In the genomic region with DNA sequence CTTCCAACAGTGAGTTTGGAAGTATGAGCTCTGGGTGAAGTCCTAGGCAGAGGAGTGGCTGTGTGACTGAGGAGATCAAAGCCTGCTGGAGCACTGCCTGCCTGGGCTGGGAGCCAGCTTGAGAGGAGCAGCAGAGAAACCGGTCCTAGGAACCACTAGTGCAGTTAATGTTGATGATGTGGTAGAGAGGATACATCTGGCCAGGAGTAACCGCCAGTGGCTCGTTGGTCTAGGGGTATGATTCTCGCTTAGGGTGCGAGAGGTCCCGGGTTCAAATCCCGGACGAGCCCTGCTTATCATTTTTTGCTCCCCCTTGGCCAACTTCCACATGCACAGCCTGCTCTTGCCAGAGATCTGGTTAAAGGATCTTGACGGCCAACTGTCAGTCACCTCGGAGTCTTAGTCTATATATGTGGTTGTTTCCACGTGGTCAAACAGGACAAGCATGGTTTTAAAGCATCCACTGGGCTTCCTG, we compare ENCODE assay signal across 9 mouse cellular contexts. TPM values are rescaled to one million over a fixed set of nuclear protein-coding genes. Genes with fewer than 3 reads are reported as not detected.
A peak's percentile ranks its signal among the peaks of the same experiment; 100 is the strongest.
DNase-seq lines count a peak whose midpoint lies in the region; ATAC-seq lines count a peak whose summit lies in the region.
"Had no signal": no experiment of that assay in that cellular context is flagged by ENCODE, and none has a peak within 500 bp of the region (broad histone marks: within the 10 kb centered on the region; RNA-seq: fewer than 3 reads in every experiment).

No protein-coding gene starts in this region.

- intact Hi-C loops in left cerebral cortex, postnatal 10 days (cut with DNase I) = no loop called here

- H3K27me3 ChIP-seq in embryonic facial prominence, embryonic 12.5 days = 0 out of 2 replicates have a peak, but pooled peaks cover 4% of the 10 kb centered on the region
- 0 out of 2 replicates have a peak, but pooled peaks cover 4% of the 10 kb centered on the region for H3K27me3 ChIP-seq in intestine, embryonic 14.5 days (replicated peaks; ENCODE audit: control insufficient read depth, insufficient read depth, low read length)
- no peaks in the 10 kb centered on the region for H3K27me3 ChIP-seq in stomach, embryonic 14.5 days (ENCODE audit: control insufficient read depth, insufficient read depth, low read length)

- H3K36me3 ChIP-seq in embryonic facial prominence, embryonic 12.5 days = no peaks in the 10 kb centered on the region
- H3K36me3 ChIP-seq in intestine, embryonic 14.5 days (ENCODE audit: control insufficient read depth, insufficient read depth, low read length) = no peaks in the 10 kb centered on the region
- no peaks in the 10 kb centered on the region for H3K36me3 ChIP-seq in stomach, embryonic 14.5 days (ENCODE audit: control insufficient read depth, insufficient read depth, low read length)

- H3K9ac ChIP-seq in embryonic facial prominence, embryonic 12.5 days = no peak overlapping the region
- no peak overlapping the region for H3K9ac ChIP-seq in intestine, embryonic 14.5 days (ENCODE audit: low read length)
- no peak overlapping the region for H3K9ac ChIP-seq in stomach, embryonic 14.5 days (replicated peaks; ENCODE audit: low read depth, low read length)

- H3K4me2 ChIP-seq in embryonic facial prominence, embryonic 12.5 days (replicated peaks) = peak overlapping the region; percentile 41
- peak overlapping the region; percentile 51 for H3K4me2 ChIP-seq in intestine, embryonic 14.5 days (ENCODE audit: low read length)
- H3K4me2 ChIP-seq in stomach, embryonic 14.5 days (replicated peaks; ENCODE audit: low read depth, low read length) = peak overlapping the region; percentile 43

- no peaks in the 10 kb centered on the region for H3K9me3 ChIP-seq in embryonic facial prominence, embryonic 12.5 days
- H3K9me3 ChIP-seq in intestine, embryonic 14.5 days (ENCODE audit: control insufficient read depth, low read length) = no peaks in the 10 kb centered on the region
- no peaks in the 10 kb centered on the region for H3K9me3 ChIP-seq in stomach, embryonic 14.5 days (ENCODE audit: control insufficient read depth, low read depth, low read length)

- 21% methylated on average over 11 of the region's 11 CpGs for WGBS in embryonic facial prominence, embryonic 12.5 days
- WGBS in intestine, embryonic 14.5 days = 14% methylated on average over 11 of the region's 11 CpGs
- WGBS in stomach, embryonic 14.5 days = 10% methylated on average over 11 of the region's 11 CpGs

- H3K4me1 ChIP-seq in embryonic facial prominence, embryonic 12.5 days = peaks cover 17% of the 10 kb centered on the region
- H3K4me1 ChIP-seq in intestine, embryonic 14.5 days (replicated peaks; ENCODE audit: control insufficient read depth, insufficient read depth, low read length) = peaks cover 4% of the 10 kb centered on the region; the same call in 1 of the 2 replicates
- H3K4me1 ChIP-seq in stomach, embryonic 14.5 days (ENCODE audit: control insufficient read depth, insufficient read depth, low read length) = no peaks in the 10 kb centered on the region

- peak; percentile 84 for ATAC-seq in embryonic facial prominence, embryonic 12.5 days (ENCODE audit: insufficient number of reproducible peaks, insufficient read depth, low FRiP score, low TSS enrichment)
- ATAC-seq in intestine, embryonic 14.5 days (replicated peaks; ENCODE audit: low FRiP score, low TSS enrichment, low read depth) = peak; percentile 90
- ATAC-seq in megakaryocyte progenitor cell, adult 5-6 weeks (replicated peaks; ENCODE audit: poor library complexity) = peak; percentile 86
- ATAC-seq in stomach, embryonic 14.5 days (ENCODE audit: insufficient number of reproducible peaks, insufficient read depth, low FRiP score, low read depth) = peak; percentile 90

- peak overlapping the region; percentile 27 for H3K4me3 ChIP-seq in embryonic facial prominence, embryonic 12.5 days
- peak overlapping the region; percentile 34 for H3K4me3 ChIP-seq in intestine, embryonic 14.5 days (ENCODE audit: low read depth, low read length)
- H3K4me3 ChIP-seq in stomach, embryonic 14.5 days (ENCODE audit: low read depth, low read length) = peak overlapping the region; percentile 34

- no peak overlapping the region for H3K27ac ChIP-seq in embryonic facial prominence, embryonic 12.5 days
- H3K27ac ChIP-seq in intestine, embryonic 14.5 days (ENCODE audit: low read depth) = no peak overlapping the region
- peak overlapping the region; percentile 64; the same call in 1 of the 2 replicates for H3K27ac ChIP-seq in stomach, embryonic 14.5 days (ENCODE audit: low read length)

- DNase-seq in thymus, postnatal 25 days = peak; percentile 8
- DNase-seq in thymus, postnatal 36 days = no peak
- DNase-seq in gonadal fat pad, adult 2 months (ENCODE audit: low read depth) = peak; percentile 91
- DNase-seq in intestine, embryonic 14.5 days (ENCODE audit: low spot score) = peak; percentile 91
- DNase-seq in left cerebral cortex, postnatal 10 days (ENCODE audit: extremely low spot score in 1 of 2, low spot score in 2 of 2) = peak; percentile 82 to 92

RNA-seq across cellular contexts. Expression of gene Opn1sw, which starts 0.4 kb away (rescaled TPM):
- 0.61 and 0.90 TPM in 2 replicates for polyA plus RNA-seq in embryonic facial prominence, embryonic 12.5 days (2016; fragmentation: Nextera tagmentation; extraction: Ambion mirVana)
- 0.81 and 0.86 TPM in 2 replicates for polyA plus RNA-seq in gonadal fat pad, adult 2 months (2012; rRNA removed)
- polyA plus RNA-seq in intestine, embryonic 14.5 days (2014; fragmentation: Nextera tagmentation; extraction: Ambion mirVana) = 0.41 and 0.69 TPM in 2 replicates
- total RNA-seq in left cerebral cortex, postnatal 10 days (2021) = under 1 TPM; 0.39 to 0.99 TPM
- not detected in 2 replicates for total RNA-seq in megakaryocyte progenitor cell, adult 5-6 weeks (2015)
- not detected in 2 replicates for total RNA-seq in megakaryocyte progenitor cell, adult 5-6 weeks (2017)
- 1.3 and 1.5 TPM in 2 replicates for polyA plus RNA-seq in stomach, embryonic 14.5 days (2014; fragmentation: Nextera tagmentation; extraction: Ambion mirVana)
- polyA plus RNA-seq: testis, adult 2 months had no signal

RNA-seq across cellular contexts. Expression of gene Ccdc136, which starts 7.5 kb away (rescaled TPM):
- 26.6 and 26.9 TPM in 2 replicates for polyA plus RNA-seq in embryonic facial prominence, embryonic 12.5 days (2016; fragmentation: Nextera tagmentation; extraction: Ambion mirVana)
- polyA plus RNA-seq in gonadal fat pad, adult 2 months (2012; rRNA removed) = 6.1 and 8.4 TPM in 2 replicates
- 12.3 and 14.7 TPM in 2 replicates for polyA plus RNA-seq in intestine, embryonic 14.5 days (2014; fragmentation: Nextera tagmentation; extraction: Ambion mirVana)
- total RNA-seq in left cerebral cortex, postnatal 10 days (2021) = 100 to 1,000 TPM in 1 of 2 experiments, 10 to 100 TPM in 1; 95.7 to 101 TPM
- total RNA-seq in megakaryocyte progenitor cell, adult 5-6 weeks (2015) = not detected in 2 replicates
- total RNA-seq in megakaryocyte progenitor cell, adult 5-6 weeks (2017) = 0.41 TPM in 1 of 2 replicates, not detected in the other
- polyA plus RNA-seq in stomach, embryonic 14.5 days (2014; fragmentation: Nextera tagmentation; extraction: Ambion mirVana) = 22.0 and 29.5 TPM in 2 replicates

RNA-seq across cellular contexts. Expression of gene Calu, which starts 40.8 kb away (rescaled TPM):
- 314 and 332 TPM in 2 replicates for polyA plus RNA-seq in embryonic facial prominence, embryonic 12.5 days (2016; fragmentation: Nextera tagmentation; extraction: Ambion mirVana)
- 83.7 and 110 TPM in 2 replicates for polyA plus RNA-seq in gonadal fat pad, adult 2 months (2012; rRNA removed)
- polyA plus RNA-seq in intestine, embryonic 14.5 days (2014; fragmentation: Nextera tagmentation; extraction: Ambion mirVana) = 331 and 354 TPM in 2 replicates
- total RNA-seq in left cerebral cortex, postnatal 10 days (2021) = 100 to 1,000 TPM; 100 to 101 TPM
- 84.9 and 85.3 TPM in 2 replicates for total RNA-seq in megakaryocyte progenitor cell, adult 5-6 weeks (2015)
- 211 TPM in 2 replicates for total RNA-seq in megakaryocyte progenitor cell, adult 5-6 weeks (2017)
- 384 and 413 TPM in 2 replicates for polyA plus RNA-seq in stomach, embryonic 14.5 days (2014; fragmentation: Nextera tagmentation; extraction: Ambion mirVana)

RNA-seq across cellular contexts. Expression of gene Flnc, which starts 44.4 kb away (rescaled TPM):
- 14.0 and 15.6 TPM in 2 replicates for polyA plus RNA-seq in embryonic facial prominence, embryonic 12.5 days (2016; fragmentation: Nextera tagmentation; extraction: Ambion mirVana)
- 6.6 and 9.7 TPM in 2 replicates for polyA plus RNA-seq in gonadal fat pad, adult 2 months (2012; rRNA removed)
- polyA plus RNA-seq in intestine, embryonic 14.5 days (2014; fragmentation: Nextera tagmentation; extraction: Ambion mirVana) = 14.7 and 15.8 TPM in 2 replicates
- 1 to 10 TPM; 1.8 to 2.0 TPM for total RNA-seq in left cerebral cortex, postnatal 10 days (2021)
- not detected in 2 replicates for total RNA-seq in megakaryocyte progenitor cell, adult 5-6 weeks (2015)
- total RNA-seq in megakaryocyte progenitor cell, adult 5-6 weeks (2017) = not detected in 2 replicates
- 17.9 and 19.8 TPM in 2 replicates for polyA plus RNA-seq in stomach, embryonic 14.5 days (2014; fragmentation: Nextera tagmentation; extraction: Ambion mirVana)

Comparison
In these comparisons a context has a peak if more than half of its experiments do, and no peak if none do; other contexts are left out.
1. DNase-seq: peak in thymus, postnatal 25 days (single experiment), gonadal fat pad, adult 2 months (single experiment), intestine, embryonic 14.5 days (single experiment) and left cerebral cortex, postnatal 10 days (2 of 2); none in thymus, postnatal 36 days (0 of 2).
2. Peak in every context shown above with its lines, with median percentiles within 50 percentile points of each other: ATAC-seq, H3K4me2 ChIP-seq and H3K4me3 ChIP-seq.